In the genomic region with DNA sequence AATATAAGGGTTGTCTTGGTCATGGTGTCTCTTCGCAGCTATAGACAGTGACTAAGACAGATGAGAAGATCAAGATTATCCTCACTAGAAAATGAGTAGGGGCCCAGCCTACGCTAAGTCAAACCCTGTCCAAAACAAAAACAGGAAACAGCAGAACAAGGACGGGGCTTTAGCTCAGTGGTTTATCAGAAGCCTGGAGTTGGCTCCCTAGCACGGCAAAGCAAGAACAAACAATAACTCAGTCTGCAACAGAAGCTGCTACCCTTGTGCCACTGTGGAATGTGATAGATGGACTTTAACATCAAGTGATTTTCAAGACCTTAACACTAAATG, we compare ENCODE assay signal across 19 mouse cellular contexts. TPM values are rescaled to one million over a fixed set of nuclear protein-coding genes. Genes with fewer than 3 reads are reported as not detected.
DNase-seq lines count a peak whose midpoint lies in the region; ATAC-seq lines count a peak whose summit lies in the region.
"Had no signal": no experiment of that assay in that cellular context is flagged by ENCODE, and none has a peak within 500 bp of the region (broad histone marks: within the 10 kb centered on the region; RNA-seq: fewer than 3 reads in every experiment).

No protein-coding gene starts in this region.

- H3K4me1 ChIP-seq in heart, embryonic 16.5 days (ENCODE audit: control insufficient read depth, insufficient read depth, low read length), result peaks cover 28% of the 10 kb centered on the region
- peaks cover 71% of the 10 kb centered on the region for H3K4me1 ChIP-seq in liver, embryonic 13.5 days (replicated peaks)

- 0 out of 2 replicates have a peak overlapping the region, but pooled peaks have one; percentile 10 for H3K4me2 ChIP-seq in heart, embryonic 16.5 days (ENCODE audit: low read depth, low read length)
- H3K4me2 ChIP-seq in liver, embryonic 13.5 days, result no peak overlapping the region
- H3K4me2 ChIP-seq: midbrain, embryonic 11.5 days had no signal

- no peak overlapping the region for H3K9ac ChIP-seq in heart, embryonic 16.5 days (ENCODE audit: low read length)
- no peak overlapping the region for H3K9ac ChIP-seq in liver, embryonic 13.5 days
- H3K9ac ChIP-seq: forebrain, postnatal 0 days had no signal

- no peak; the same call in 1 of the 2 replicates for ATAC-seq in heart, embryonic 16.5 days (replicated peaks; ENCODE audit: extremely low read depth, insufficient read depth, low FRiP score)
- peak; percentile 50; the same call in 1 of the 2 replicates for ATAC-seq in liver, embryonic 13.5 days (ENCODE audit: low read depth)
- no peak for ATAC-seq in granulocyte monocyte progenitor cell, adult 5-6 weeks (replicated peaks; ENCODE audit: poor library complexity, severe bottlenecking)
- ATAC-seq: forebrain, postnatal 0 days; hindbrain, embryonic 16.5 days; Patski had no signal

- WGBS in heart, embryonic 16.5 days, result 48% methylated on average over 4 of the region's 4 CpGs
- WGBS in liver, embryonic 13.5 days (ENCODE audit: insufficient replicate concordance), result 21% methylated on average over 4 of the region's 4 CpGs

- H3K4me3 ChIP-seq in heart, embryonic 16.5 days (ENCODE audit: low read length), result no peak overlapping the region
- H3K4me3 ChIP-seq in liver, embryonic 13.5 days (replicated peaks), result no peak overlapping the region
- H3K4me3 ChIP-seq: embryonic facial prominence, embryonic 10.5 days; erythroblast, embryonic 14.5 days; gastrocnemius, adult 2 months had no signal

- no peak overlapping the region for H3K27ac ChIP-seq in heart, embryonic 16.5 days (ENCODE audit: low read length)
- no peak overlapping the region for H3K27ac ChIP-seq in liver, embryonic 13.5 days
- H3K27ac ChIP-seq: embryonic facial prominence, embryonic 10.5 days; gastrocnemius, adult 2 months had no signal

- H3K9me3 ChIP-seq in heart, embryonic 16.5 days (replicated peaks; ENCODE audit: control insufficient read depth, low read length), result no peaks in the 10 kb centered on the region
- H3K9me3 ChIP-seq in liver, embryonic 13.5 days (replicated peaks), result no peaks in the 10 kb centered on the region
- H3K9me3 ChIP-seq: embryonic facial prominence, embryonic 10.5 days had no signal

- H3K36me3 ChIP-seq in heart, embryonic 16.5 days (ENCODE audit: control insufficient read depth, insufficient read depth), result no peaks in the 10 kb centered on the region
- no peaks in the 10 kb centered on the region for H3K36me3 ChIP-seq in liver, embryonic 13.5 days
- H3K36me3 ChIP-seq: embryonic facial prominence, embryonic 10.5 days had no signal

- no peaks in the 10 kb centered on the region for H3K27me3 ChIP-seq in heart, embryonic 16.5 days (ENCODE audit: control insufficient read depth, insufficient read depth, low read length)
- no peaks in the 10 kb centered on the region for H3K27me3 ChIP-seq in liver, embryonic 13.5 days
- H3K27me3 ChIP-seq: Patski had no signal

- no peak for DNase-seq in heart, adult 8-10 months (ENCODE audit: low spot score)
- peak; percentile 14 for DNase-seq in thymus, postnatal 25 days
- no peak for DNase-seq in thymus, postnatal 10 days (ENCODE audit: low spot score in 2 of 2)
- DNase-seq in liver, embryonic 13.5 days, result no peak
- no peak for DNase-seq in layer of hippocampus, adult 9-10 months (ENCODE audit: low spot score)
- DNase-seq: cerebellum, adult 11 months; cerebellum, postnatal 36 days; forebrain, postnatal 0 days; gastrocnemius, adult 2 months; heart, postnatal 14 days; kidney, adult 2 months; lung, postnatal 14 days had no signal

RNA-seq across cellular contexts. Expression of a gene that starts 5.8 kb away (rescaled TPM):
- 42.7 and 44.2 TPM in 2 replicates for polyA plus RNA-seq in heart, embryonic 16.5 days (2015; fragmentation: Nextera tagmentation; extraction: Ambion mirVana)
- 10 to 100 TPM; 27.0 to 33.8 (median 32.0) TPM for total RNA-seq in heart, adult 8-10 months (2022)
- polyA plus RNA-seq in liver, embryonic 13.5 days (2015; fragmentation: Nextera tagmentation; extraction: Ambion mirVana), result 17.5 and 20.3 TPM in 2 replicates
- total RNA-seq in granulocyte monocyte progenitor cell, adult 5-6 weeks (2014; fragmentation: Nextera tagmentation), result 17.5 and 23.2 TPM in 2 replicates
- 55.9 and 63.3 TPM in 2 replicates for total RNA-seq in granulocyte monocyte progenitor cell, adult 5-6 weeks (2017)
